Mouse (Mus musculus) midbrain, postnatal 0 days (tissue): ENCODE results near the gene 2200002D01Rik. TPM values are rescaled to one million over a fixed set of nuclear protein-coding genes. Genes with fewer than 3 reads are reported as not detected.

Experiments used
- ATAC-seq: fragments of 200-750 bp; cut with Nextera tagmentation; 2 replicates; pipeline ENCODE4 v1.8.0; 2017; ENCODE audit warnings: moderate number of reproducible peaks, mild to moderate bottlenecking, moderate TSS enrichment, moderate library complexity; ENCODE audit not compliant: low FRiP score
- DNase-seq: peaks from one replicate; pipeline ENCODE4 v3.0.0-alpha.2; 2015; ENCODE audit warnings: low spot score
- H3K27ac ChIP-seq: fragments of 300-500 bp; sonication (generic); 2 replicates; pipeline ENCODE4 v1.5.1; 2014; ENCODE audit warnings: low read depth, mild to moderate bottlenecking, low read length, mixed read lengths
- H3K27me3 ChIP-seq: fragments of 300-500 bp; sonication (generic); 2 replicates; pipeline ENCODE4 v1.6.1; 2014; ENCODE audit warnings: low read length, control low read depth, mixed read lengths; ENCODE audit not compliant: insufficient read depth
- H3K36me3 ChIP-seq: fragments of 300-500 bp; sonication (generic); 2 replicates; pipeline ENCODE4 v1.6.1; 2014; ENCODE audit warnings: low read length, control low read depth, mixed read lengths; ENCODE audit not compliant: insufficient read depth
- H3K4me1 ChIP-seq: fragments of 300-500 bp; sonication (generic); 2 replicates; pipeline ENCODE4 v1.6.1; 2014; ENCODE audit warnings: mild to moderate bottlenecking, control low read depth, antibody characterized with exemption, low read length, mixed read lengths; ENCODE audit not compliant: insufficient read depth
- H3K4me2 ChIP-seq: fragments of 300-500 bp; sonication (generic); 2 replicates; pipeline ENCODE4 v1.6.1; 2014; ENCODE audit warnings: low read depth, mild to moderate bottlenecking, low read length, mixed read lengths; ENCODE audit not compliant: poor library complexity, severe bottlenecking
- H3K4me3 ChIP-seq: fragments of 300-500 bp; sonication (generic); 2 replicates; pipeline ENCODE4 v1.5.1; 2014; ENCODE audit warnings: low read depth, mild to moderate bottlenecking, low read length, moderate library complexity
- H3K9ac ChIP-seq: fragments of 300-500 bp; sonication (generic); replicated peaks from 2 replicates; pipeline ENCODE4 v1.6.1; 2014; ENCODE audit warnings: mild to moderate bottlenecking, low read length, moderate library complexity, mixed read lengths; ENCODE audit not compliant: poor library complexity, severe bottlenecking
- H3K9me3 ChIP-seq: fragments of 300-500 bp; sonication (generic); 2 replicates; pipeline ENCODE4 v1.6.1; 2016; ENCODE audit warnings: low read length, control low read depth
- CTCF ChIP-seq: IDR thresholded peaks from 2 replicates; pipeline ENCODE4 v1.5.1; 2016; ENCODE audit warnings: antibody characterized with exemption, mild to moderate bottlenecking
- WGBS: fragments of 180-500 bp; shearing (Covaris S2); extraction: QIAGEN DNeasy Blood & Tissue Kit; methylation state at CpG from one replicate; pipeline ENCODE4 v1.1.7; 2014; 5-methylcytosine and 5-hydroxymethylcytosine counted together
- polyA plus RNA-seq: library from polyadenylated mRNA; unstranded; fragments of >200 nt; fragmentation: Nextera tagmentation; extraction: Ambion mirVana; gene quantifications from 2 replicates; pipeline ENCODE4 v1.2.1, GENCODE M21; 2015
- total RNA-seq: library from RNA; depleted of rRNA; stranded (reverse); fragments of >200 nt; gene quantifications from 2 replicates; pipeline ENCODE4 v1.2.3, GENCODE M21; 2014

The 2200002D01Rik gene
- total and polyA plus RNA-seq, 2 experiments from 2014 or later, result 1.2 TPM; not detected in 1

DNA sequence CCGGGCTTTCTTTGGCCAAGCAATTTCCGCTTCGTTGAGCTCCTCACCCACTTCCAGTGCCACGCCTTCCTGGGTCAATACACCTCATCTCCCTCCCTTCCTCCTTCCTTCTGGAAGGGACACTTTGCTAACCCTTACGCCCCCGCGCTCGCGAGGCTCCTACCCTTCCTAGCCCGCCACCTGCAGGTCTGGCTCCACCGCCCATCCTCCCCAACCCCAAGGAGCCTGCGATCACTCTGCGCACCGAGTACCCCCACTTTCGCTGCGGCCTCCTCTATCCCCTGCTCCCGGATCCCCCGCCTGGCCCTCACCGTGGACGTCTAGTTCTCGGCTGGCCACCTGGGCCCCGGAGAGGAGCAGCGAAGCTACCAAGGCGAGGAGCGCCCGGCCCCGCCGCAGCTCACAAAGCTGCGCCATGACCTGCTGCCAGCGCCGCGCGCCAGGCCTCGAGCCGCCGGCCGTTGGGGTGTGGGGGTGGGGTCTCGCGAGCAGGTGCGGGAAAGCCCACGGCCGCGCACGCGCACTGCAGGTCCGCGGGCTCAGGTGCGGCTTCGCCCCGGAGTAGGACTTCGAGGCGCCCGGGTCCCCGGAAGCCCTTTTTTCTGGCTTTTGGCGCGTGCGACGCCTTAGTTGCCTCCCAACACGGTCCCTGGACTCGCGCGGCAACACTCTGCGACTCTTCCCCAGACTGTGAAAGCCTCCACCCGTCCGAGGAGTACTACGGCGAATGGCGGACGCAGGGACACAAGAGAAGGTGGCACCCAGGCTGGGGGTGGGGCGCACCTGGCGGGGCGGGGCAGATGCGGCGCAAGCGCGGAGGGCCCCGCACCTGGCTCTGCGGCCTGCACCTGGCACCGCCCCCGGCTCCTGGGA lies 33.2 kb upstream of the 2200002D01Rik start, which contains the start of gene Spint2:
TSS of gene Spint2 (minus strand) at position 712 of the 873 bp plus-strand sequence.
- Histone ChIP-seq H3K27me3 (0 out of 2 replicates have a peak, but pooled peaks cover 8% of the 10 kb centered on the region), H3K9ac (peak within 1 kb of the TSS; percentile 79), H3K36me3 (no peaks in the 10 kb centered on the region), H3K4me1 (0 out of 2 replicates have a peak, but pooled peaks cover 2% of the 10 kb centered on the region), H3K27ac (peak within 1 kb of the TSS; percentile 21; the same call in 1 of the 2 replicates), H3K9me3 (no peaks in the 10 kb centered on the region), H3K4me3 (peak within 1 kb of the TSS; percentile 68), H3K4me2 (peak within 1 kb of the TSS; percentile 97)
- ATAC-seq, result peak; percentile 85
- DNase-seq, result peak; percentile 60
- WGBS, result under 1% methylated on average over 75 of the region's 80 CpGs
- peak; percentile 44 for TF ChIP-seq CTCF

- DNase-seq, result peak; percentile 28
Measured at GRCm38 (mm10) chr7:29280801-29281200, 32.5 kb upstream of the 2200002D01Rik start.

DNA sequence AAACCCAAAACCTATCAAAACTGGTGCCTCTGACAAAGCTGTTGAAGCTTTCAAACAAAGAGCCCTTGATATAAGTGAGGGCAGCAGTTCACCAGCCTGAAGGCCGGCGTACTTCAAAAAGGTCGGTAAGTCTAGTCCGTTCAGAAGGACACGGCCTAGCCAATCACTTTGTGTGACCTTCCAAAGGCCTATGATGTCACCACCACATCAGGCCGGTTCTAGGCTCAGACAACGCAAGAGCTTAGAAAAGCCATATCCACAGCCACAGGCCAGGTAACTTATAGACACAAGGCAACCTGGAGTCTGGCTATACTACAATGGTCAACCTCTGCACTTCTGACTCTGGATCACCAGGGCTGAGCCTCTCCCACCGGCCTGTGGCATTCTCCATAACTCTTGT lies 31.7 kb upstream of the 2200002D01Rik start:
- H3K4me2 ChIP-seq, result no peak overlapping the region
- H3K9ac ChIP-seq, result no peak overlapping the region
- H3K9me3 ChIP-seq, result no peaks in the 10 kb centered on the region
- no peak overlapping the region for H3K27ac ChIP-seq
- 0 out of 2 replicates have a peak, but pooled peaks cover 8% of the 10 kb centered on the region for H3K27me3 ChIP-seq
- WGBS, result 96% methylated on average over 8 of the region's 8 CpGs
- ATAC-seq (no peak), DNase-seq (no peak)
- H3K4me1 ChIP-seq, result 0 out of 2 replicates have a peak, but pooled peaks cover 2% of the 10 kb centered on the region
- H3K4me3 ChIP-seq, result no peak overlapping the region
- TF ChIP-seq CTCF, result no peak
- H3K36me3 ChIP-seq, result no peaks in the 10 kb centered on the region

More at GRCm38 (mm10) chr7:29280801-29281200, 32.5 kb upstream of the 2200002D01Rik start:
- WGBS, result 13% methylated on average over 13 of the region's 13 CpGs
- TF ChIP-seq CTCF, result no peak
- no peaks in the 10 kb centered on the region for H3K9me3 ChIP-seq
- H3K27me3 ChIP-seq, result 0 out of 2 replicates have a peak, but pooled peaks cover 8% of the 10 kb centered on the region
- 0 out of 2 replicates have a peak, but pooled peaks cover 2% of the 10 kb centered on the region for H3K4me1 ChIP-seq
- H3K36me3 ChIP-seq, result no peaks in the 10 kb centered on the region
- H3K9ac ChIP-seq, result peak overlapping the region; percentile 79; the same call in 1 of the 2 replicates
- no peak overlapping the region for H3K27ac ChIP-seq
- H3K4me3 ChIP-seq, result peak overlapping the region; percentile 68
- H3K4me2 ChIP-seq, result peak overlapping the region; percentile 97
- ATAC-seq, result no peak

DNA sequence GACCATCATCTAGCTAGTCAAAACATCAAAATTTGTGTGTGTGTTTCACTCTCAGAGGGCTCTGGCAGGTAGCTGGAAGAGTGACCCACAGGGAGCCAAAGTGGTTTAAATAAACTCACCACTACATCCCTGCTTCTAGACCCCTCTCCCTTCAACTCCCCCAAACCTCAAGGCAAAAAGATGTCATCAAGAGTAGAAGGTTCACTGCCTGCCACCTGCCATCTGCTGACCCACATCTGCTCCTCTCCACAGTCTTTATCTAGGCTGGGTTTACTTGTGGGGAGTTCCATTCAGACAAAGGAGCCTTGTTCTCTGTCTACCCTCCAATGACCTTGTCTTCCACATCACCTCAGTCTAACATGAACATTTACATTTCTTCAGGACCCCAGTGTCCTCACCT lies 31.0 kb upstream of the 2200002D01Rik start:
- no peak overlapping the region for H3K27ac ChIP-seq
- no peak overlapping the region for H3K4me3 ChIP-seq
- no peaks in the 10 kb centered on the region for H3K9me3 ChIP-seq
- no peak for TF ChIP-seq CTCF
- DNase-seq, result no peak
- H3K4me2 ChIP-seq, result no peak overlapping the region
- H3K27me3 ChIP-seq, result 0 out of 2 replicates have a peak, but pooled peaks cover 3% of the 10 kb centered on the region
- H3K36me3 ChIP-seq, result no peaks in the 10 kb centered on the region
- no peak for ATAC-seq
- H3K9ac ChIP-seq, result no peak overlapping the region
- H3K4me1 ChIP-seq, result 0 out of 2 replicates have a peak, but pooled peaks cover 2% of the 10 kb centered on the region

GRCm38 (mm10) chr7:29277510-29277909 lies 29.2 kb upstream of the 2200002D01Rik start:
- no peaks in the 10 kb centered on the region for H3K9me3 ChIP-seq
- no peak overlapping the region for H3K4me2 ChIP-seq
- 0 out of 2 replicates have a peak, but pooled peaks cover 2% of the 10 kb centered on the region for H3K4me1 ChIP-seq
- 87% methylated on average over 4 of the region's 4 CpGs for WGBS
- no peaks in the 10 kb centered on the region for H3K36me3 ChIP-seq
- no peak overlapping the region for H3K4me3 ChIP-seq
- ATAC-seq (no peak), DNase-seq (no peak)
- no peak for TF ChIP-seq CTCF
- no peak overlapping the region for H3K9ac ChIP-seq
- H3K27ac ChIP-seq, result no peak overlapping the region
- no peaks in the 10 kb centered on the region for H3K27me3 ChIP-seq

- Histone ChIP-seq H3K4me2 (no peak overlapping the region), H3K4me3 (no peak overlapping the region), H3K9ac (no peak overlapping the region), H3K36me3 (no peaks in the 10 kb centered on the region), H3K9me3 (no peaks in the 10 kb centered on the region), H3K27me3 (no peaks in the 10 kb centered on the region), H3K4me1 (0 out of 2 replicates have a peak, but pooled peaks cover 2% of the 10 kb centered on the region), H3K27ac (no peak overlapping the region)
- DNase-seq (no peak), ATAC-seq (no peak)
- no peak for TF ChIP-seq CTCF
- 81% methylated on average over 5 of the region's 5 CpGs for WGBS
Measured at GRCm38 (mm10) chr7:29276715-29277114, 28.4 kb upstream of the 2200002D01Rik start.
